Mouse (Mus musculus): ENCODE data around the gene Rplp2.

Gene Rplp2

DNA sequence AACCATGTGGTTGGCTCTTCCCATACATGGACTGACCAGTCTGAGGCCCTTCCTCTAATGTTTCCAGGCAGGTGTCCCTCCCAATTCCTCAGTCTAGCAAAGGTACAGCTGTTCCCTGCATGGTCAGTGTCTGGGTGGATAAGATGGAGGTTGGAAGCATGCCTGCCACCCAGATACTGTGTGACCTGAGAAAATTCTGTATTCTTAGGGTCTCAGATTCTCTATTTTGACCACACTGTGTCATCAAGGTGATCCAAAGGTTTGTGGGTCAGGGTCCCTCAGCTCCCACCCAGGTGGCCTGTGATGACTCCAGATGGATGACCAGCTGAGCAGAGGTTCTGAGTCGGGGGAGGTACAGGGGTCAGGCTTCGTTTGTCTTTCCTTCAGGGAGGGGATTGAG lies 38.0 kb downstream of the Rplp2 start:
- DNase-seq: no peak

DNA sequence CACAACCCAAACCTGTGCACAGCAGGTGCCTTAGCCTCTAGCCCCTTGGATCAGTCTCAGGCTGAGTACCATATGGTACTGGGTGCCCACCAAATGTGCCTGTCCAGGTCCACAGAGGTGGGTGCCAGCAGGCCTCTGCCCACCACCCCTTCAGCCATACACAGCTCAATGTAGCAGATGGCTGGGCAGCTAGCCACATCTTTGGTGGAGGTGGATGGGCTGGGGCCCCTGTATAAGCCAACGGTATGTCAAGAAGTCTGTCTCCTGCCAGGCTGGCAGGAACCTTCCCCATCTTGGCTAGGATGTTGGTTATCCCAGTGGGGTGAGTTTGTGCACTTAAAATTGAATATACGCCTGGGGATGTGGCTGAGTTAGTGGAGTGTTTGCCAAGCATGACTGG lies 38.4 kb downstream of the Rplp2 start:
- no peak for DNase-seq

DNA sequence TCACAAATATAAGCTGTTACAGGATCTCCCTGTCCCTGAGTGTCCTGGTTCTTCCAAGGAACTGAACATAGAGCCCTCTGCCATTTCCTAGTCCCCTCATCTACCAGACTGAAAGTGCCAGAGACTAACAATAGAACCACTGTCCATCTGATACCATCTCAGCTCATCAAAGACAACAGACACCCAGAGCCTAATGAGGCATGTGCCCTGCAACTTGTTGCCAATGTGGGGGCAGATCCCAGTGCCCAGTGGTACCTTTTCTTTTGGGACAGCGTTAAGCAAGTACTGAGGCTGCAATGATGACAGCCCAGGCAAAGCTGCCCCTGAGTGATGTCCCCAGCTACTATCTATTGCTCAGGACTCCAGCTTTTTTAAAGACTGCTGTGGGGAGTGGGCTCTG lies 39.1 kb downstream of the Rplp2 start:
- no peak for DNase-seq

GRCm38 (mm10) chr7:141487141-141487540 lies 40.0 kb downstream of the Rplp2 start:
- no peak for DNase-seq

DNA sequence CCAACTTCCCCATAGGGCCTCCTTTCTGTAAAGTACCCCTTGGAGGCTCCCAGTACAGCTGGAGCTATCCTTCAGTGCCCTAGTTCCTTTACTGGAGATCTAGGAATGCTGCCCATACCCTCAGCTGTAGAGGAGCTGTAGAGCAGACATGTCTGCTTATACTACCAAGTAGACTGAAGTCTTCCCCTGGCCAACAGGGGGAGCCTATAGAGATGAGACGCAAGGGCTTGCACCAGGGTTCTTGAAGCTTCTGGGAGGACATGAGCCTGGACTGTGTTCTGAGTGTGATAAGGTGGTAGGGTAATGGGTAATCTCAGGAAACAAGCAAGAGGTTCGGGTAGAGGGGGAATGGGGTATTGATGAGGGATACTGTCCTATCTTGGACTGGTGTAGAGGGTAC lies 44.0 kb downstream of the Rplp2 start:
- no peak for DNase-seq

- no peak for DNase-seq
Observed at GRCm38 (mm10) chr7:141492738-141493137, 45.6 kb downstream of the Rplp2 start.

DNA sequence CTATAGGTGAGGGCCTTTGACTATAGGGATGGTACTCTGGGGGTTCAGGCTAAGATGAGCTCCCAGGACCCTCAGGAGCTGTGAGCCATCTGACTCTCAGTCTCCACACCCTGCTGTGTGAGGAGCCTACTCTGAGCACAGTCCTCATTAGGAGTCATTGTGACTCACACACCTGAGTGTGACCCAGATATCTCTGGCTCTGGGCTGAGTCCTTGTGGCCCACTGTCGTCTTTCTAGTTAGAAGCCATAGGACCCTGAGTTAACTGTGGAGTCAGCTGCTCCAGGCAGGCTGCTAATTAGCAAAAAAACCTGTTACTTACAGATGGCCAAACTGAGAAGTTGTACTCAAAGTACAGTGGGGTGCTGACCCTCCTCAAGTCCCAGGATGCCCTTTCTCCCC lies 46.6 kb downstream of the Rplp2 start:
- DNase-seq: no peak

GRCm38 (mm10) chr7:141495379-141495778 lies 48.2 kb downstream of the Rplp2 start:
- no peak for DNase-seq

DNA sequence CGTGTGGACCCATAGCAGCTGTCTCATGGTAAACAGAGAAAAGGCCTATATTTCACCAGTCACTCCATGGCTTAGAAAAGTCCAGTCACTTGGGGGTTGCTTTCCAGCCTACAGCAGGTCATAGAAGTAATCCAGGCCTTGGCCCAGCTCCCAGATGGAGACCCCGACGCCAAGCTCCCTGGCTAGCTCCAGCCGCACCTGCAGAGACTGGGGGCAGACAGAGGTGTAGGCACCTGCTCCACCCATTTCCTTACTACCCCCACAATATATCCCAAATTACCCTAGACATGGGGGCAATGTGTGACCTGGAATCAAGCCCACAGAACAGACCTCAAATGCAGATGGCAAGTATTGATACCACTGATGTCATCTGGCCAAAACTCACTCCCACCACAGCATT lies 48.8 kb downstream of the Rplp2 start:
- DNase-seq: no peak

DNA sequence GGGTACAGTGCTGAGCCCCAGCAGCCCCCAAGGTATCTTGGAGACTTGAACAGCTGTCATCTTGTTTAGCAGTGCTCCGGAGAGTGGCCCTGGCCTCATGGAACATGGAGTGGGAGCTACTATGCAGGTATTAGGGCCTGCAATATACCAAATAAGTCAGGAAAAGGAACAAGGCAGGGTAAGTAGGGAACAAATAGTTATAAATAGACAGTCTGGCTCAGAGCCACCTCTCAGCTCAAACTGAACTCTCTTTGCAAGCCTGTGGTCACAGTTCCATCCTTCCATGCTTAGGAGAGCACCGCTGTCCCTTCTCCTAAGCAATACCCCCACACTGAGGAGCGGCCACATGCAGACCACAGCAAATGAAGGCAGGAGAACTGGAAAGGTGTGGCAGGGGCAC lies 50.4 kb downstream of the Rplp2 start:
- no peak for DNase-seq
